Mouse (Mus musculus) thymus, postnatal 14 days (tissue): ENCODE results near the gene Zfp652.
"Not testable (repeated sequence)": the region's sequence is repeated elsewhere in the genome, so short reads cannot be mapped to it uniquely, and the experiment has no call there.

Experiments
- DNase-seq: peaks from one replicate; pipeline ENCODE4 v3.0.0; 2021

Zfp652 gene

DNA sequence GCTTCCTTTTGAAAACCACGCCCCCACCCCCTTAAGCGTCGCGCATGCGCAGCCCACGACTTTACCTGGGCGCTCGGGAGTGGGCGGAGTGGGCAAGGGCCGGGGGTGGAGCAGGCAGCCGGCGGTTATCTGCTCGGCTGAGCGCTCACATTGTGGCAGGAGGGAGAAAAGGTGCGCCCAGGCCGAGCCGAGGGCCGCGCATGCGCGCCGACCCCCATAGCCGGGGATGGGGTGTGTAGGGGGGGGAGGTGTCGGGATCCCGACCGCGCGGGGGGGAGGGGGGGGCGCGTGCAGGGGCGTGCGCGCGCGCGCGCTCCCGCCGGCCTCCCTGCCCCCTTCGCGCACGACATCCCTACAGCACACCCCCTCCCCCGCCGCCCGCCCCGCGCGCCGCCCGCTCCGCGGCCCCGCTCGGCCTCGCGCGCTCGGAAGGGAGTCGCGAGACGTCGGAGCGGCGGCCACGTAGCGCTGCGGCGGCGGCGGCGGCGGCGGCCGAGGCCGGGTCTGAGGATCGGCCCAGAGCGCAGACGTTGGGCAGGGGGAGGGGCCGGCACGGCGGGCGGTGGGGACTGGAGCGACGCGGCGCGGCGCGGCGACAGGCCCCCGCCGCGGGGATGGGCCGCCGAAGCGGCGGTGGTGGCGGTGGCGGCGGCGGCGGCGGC is at the start of gene Zfp652:
Zfp652 (plus strand) TSS at position 111 of the 662 bp plus-strand sequence.
- DNase-seq: peak; percentile 97

- peak; percentile 91 for DNase-seq
These were observed 45.8 kb upstream of the Zfp652 start, which contains the start of gene Phb for GRCm38 (mm10) chr11:95666529-95667149. TSS of gene Phb (plus strand) at chr11:95666957.

- peak; percentile 65 for DNase-seq
These were observed 45.3 kb upstream of the Zfp652 start for GRCm38 (mm10) chr11:95667177-95667576.

DNA sequence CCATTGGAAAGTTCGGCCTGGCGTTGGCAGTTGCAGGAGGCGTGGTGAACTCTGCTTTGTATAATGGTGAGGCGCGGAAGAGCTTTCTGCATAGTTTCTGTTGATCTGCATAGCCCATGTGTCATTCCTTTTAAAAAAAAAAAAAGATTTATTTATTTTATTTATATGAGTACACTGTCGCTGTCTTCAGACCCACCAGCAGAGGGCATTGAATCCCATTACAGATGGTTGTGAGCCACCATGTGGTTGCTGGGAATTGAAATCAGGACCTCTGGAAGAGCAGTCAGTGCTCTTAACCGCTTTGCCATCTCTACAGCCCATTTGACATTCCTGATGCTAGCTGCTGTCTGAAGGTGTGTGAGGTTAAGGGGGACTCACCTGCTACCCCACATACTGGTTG is 44.4 kb upstream of the Zfp652 start:
- DNase-seq: not testable (repeated sequence)

DNA sequence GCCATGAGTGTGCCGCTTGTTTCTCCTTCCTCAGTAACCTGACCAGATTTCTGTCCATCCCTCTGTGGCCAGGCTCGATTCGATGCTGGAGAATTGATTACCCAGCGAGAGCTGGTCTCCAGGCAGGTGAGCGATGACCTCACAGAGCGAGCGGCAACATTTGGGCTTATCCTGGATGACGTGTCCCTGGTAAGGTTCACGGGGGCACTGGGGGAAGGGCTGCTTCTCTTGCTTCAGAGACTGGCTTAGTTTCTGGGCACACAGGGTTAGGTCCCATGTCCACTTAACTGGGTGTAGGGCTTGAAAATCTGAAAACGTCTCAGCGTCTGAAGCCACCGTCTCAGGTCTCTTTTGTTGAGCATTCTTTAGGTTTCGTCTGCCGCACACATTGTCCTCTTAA is 37.0 kb upstream of the Zfp652 start:
- DNase-seq: no peak

GRCm38 (mm10) chr11:95676307-95676706 is 36.2 kb upstream of the Zfp652 start:
- peak; percentile 87 for DNase-seq

DNA sequence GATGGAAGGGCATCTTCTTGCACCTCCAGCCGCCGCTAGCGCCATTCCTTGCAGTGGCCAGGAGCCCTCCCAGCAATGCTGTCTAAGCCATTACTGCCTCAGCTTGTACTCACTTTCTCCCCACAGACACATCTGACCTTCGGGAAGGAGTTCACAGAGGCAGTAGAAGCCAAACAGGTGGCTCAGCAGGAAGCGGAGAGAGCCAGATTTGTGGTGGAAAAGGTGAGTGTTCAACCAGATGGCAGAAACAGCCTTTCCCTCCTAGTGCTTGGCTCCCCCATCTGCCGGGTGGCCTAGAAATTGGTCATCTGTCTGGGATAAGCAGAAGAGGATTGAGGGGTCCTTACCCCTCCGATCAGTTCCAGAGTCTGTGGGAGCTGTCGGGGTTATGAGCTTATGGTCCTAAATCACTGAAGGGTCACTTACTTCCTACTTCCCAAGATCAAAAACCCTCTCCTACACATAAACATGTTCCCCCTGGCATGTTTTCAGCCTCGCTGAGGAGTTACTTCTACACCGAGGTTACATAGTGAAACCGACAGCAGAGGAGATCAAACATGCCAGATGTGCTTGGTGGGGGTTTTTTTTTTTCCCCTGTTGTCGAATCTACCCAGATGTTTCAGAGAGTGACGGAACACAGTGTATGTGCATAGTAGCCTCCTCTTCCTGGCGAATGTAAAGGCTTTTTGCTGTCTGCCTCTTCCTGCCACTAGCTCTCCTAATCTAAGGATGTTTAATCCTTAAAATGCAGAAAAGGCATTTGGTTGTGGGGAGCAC is 34.4 kb upstream of the Zfp652 start:
- DNase-seq: no peak

DNA sequence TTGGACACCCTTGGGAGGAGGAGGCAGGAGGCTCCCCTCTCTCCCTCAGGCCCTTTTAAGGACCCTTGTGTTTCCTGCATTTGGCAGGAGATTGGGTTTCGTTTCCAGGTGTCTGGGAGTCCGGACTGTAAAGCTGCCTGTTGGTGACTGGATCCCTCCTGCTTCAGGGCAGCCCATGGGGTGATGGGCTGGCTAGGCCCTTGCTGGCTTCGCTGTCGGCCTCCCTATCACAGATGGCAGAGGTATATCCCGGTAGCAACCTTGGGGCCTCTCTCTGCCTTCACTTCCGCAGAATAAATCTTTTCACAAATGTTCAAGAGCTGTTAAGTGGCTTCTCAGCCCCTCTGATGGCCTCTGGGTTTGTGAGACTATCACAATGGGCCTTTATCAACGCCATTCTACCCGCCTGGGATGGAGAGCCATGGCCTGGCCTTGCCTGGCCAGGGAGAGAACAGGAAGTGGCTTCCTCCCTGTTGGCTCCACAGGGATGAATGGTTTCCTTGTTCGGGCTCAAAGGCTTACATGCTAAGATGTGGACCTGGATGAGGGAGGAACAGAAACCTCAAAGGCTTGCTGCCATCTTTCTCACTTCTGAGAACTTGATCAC is 30.4 kb upstream of the Zfp652 start:
- DNase-seq: no peak

DNA sequence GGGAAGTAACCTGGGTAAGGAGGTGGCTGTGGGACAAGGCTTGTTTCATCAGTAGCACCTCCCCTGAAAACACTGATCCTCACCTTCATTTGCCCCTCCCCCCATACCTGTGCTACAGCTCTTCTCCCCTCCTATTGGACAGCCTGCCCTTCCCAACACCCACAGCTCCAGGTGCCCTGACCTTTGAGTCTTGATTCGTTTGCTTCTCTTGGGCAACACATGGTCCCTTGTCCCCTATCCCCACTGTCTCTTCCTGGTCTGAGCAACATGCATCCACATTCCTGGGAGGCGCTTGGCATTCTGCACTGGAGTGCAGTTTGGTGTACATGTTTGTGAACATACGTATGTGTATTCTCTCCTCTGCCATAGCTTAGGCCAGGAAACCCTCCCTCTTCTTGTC is 29.5 kb upstream of the Zfp652 start:
- no peak for DNase-seq

DNA sequence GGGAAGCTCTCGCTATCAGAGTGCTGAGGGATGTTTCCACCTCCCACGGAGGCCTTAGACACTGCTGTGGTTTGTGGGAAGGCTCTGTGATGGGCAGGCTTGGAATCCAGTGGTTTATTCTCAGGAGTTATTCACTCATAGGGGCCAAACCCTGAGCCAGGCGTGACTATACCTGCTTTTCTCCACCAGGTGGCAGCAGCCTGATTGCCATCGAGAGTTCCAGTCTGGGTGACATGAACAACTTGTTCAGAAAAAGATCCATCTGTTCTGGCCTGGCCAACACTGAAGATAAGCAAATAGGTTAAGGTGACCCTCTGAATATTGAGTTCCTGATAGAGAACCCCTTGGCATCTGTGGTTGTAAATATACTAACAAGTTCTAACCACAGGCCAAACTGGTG is 26.4 kb upstream of the Zfp652 start:
- peak; percentile 73 for DNase-seq

DNA sequence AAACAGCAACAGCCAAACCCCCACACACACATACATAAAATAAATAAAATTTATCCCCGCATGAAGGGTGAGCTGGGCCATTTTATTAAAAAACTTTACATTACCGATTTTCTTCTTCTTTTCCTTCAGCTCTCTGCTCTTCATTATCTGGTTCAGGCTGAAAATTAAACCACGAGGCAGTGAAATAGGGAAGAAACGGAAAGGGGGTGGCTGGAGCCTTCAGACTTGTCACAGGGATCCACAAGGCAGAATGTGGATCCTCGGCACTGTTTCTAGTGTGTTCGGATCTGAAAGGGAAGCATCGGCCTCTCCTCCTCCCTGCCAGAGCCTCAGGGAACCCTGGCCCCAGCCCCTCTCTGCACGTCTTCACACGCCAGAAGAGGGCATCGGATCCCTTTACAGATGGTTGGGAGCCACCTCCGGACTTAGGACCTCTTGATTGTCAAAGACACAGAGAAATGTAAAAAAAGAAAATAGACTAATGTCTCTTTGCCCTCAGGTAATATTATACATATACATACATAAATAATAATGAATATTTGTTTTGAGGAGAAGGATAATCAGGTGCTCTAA is 25.3 kb upstream of the Zfp652 start:
- DNase-seq: no peak

DNA sequence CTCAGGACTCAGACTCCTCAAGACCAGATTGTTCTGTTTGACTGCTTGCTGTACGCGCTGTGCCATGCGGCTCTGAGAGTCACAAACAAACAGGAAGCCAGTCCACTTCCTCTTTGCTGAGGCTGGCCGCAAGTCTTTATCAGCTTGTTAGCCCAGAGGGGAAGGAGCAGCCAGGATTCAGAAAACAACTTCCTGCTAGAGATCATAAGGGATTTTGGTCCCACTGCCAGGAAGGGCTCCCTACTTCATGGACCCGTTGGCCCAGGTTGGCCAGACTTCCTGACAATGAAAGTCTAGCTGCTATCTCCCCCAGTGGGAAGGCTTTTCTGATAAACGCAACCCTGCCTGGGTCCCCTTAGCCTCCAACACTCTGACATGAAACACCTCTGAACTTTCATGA is 24.0 kb upstream of the Zfp652 start:
- DNase-seq: peak; percentile 17

- DNase-seq: peak; percentile 24
These were observed 23.5 kb upstream of the Zfp652 start for GRCm38 (mm10) chr11:95688981-95689380.

GRCm38 (mm10) chr11:95689544-95689943 is 22.9 kb upstream of the Zfp652 start:
- no peak for DNase-seq

DNA sequence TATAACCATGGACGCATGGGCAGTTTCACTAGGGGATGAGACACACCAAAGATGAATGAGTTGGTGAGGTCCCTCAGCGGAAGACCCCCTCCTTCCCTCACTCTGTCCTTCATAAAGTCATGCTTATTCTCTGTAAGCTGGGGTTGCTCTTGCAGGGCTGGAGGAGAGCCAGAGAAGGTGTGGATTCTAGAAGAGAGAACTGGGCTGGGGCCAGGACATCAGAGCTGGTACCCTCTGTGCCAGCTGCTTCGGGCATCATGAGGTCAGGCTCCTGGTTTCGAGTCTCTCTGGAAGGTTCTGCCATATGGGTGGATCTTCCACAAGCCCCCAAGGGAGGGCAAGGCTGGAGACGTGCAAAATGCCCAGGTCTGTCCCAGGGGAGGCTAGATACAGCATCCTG is 13.9 kb upstream of the Zfp652 start:
- DNase-seq: no peak

DNA sequence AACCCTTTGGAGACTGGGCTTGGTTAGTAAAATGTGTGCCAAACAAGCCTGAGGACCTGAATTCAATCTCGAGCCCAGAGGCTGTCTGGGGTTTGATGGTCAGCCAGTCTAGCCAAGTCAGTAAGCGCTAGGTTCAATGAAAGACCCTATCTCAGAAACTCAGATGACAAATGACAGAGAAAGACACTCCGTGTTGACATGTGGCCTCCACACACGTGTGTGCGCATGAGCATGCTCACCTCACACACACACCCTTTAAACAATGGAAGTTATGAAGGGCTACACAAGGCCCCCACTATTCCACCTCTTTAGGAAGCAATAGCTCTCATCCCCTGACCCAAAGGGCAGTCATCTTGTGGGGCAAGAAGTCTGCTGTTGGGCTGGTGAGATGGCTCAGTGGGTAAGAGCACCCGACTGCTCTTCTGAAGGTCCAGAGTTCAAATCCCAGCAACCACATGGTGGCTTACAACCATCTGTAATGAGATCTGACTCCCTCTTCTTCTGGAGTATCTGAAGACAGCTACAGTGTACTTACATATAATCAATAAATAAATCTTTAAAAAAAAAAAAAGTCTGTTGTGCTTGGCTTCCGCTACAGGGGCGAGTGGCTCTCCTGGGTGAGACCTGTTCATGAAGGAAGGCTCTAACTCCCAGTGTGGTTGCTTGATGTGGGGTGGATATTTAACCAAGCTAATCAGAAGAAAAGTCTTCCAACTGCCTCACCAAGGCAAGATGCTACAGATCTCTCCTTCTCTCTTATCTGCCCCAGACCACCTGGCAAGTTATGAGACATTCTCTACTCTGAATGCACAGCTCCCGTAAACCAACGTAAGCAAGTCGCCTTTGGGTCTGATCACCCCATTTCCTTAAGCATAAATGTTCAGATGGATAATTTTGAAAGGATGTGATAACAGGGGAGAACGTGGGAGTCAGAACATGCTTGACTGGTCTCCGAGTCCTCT is 11.4 kb upstream of the Zfp652 start:
- DNase-seq: no peak

DNA sequence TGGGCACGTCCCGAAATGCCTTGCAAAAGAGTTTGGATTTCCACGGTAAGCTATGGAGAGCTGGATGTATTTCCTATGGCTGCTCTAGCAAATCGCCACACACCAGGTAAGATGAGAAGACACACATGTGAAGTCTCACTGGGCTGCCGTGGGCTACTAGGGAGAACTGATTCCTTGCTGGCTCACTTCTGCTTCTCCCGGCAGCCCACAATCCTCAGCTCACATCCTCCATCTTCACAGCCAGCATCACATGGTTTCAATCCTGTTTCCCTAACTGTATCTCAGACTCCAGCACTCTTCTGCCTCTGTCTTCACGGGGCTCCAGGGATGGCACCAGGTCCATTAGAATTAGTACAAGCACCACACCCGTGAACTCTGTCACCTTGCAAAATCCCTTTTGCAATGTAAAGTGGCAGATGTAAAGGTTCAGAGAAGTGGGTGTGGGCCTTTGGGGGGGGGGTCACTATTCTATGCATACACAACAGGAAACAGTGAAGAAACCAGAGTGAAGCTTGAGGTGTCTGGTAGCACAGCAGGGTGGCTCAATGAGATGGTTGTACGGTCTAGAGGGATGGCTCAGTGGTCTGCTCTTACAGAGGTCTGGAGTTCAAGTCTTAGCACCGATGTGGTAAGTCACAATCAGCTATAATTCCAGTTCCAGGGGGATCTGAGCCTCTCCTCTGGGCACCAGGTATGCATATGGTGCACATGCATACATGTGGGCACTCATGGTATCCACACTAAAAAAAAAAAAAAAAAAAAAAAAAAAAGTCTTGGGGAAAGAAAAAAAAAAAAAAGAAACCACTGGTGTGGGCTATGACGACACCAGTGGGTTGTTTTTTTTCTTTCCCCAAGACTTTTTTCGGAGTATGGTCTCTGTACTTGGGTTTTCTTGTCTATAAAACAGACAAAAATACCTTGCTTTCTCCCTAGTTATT is 8.2 kb upstream of the Zfp652 start:
- DNase-seq: no peak

- no peak for DNase-seq
These were observed 7.5 kb upstream of the Zfp652 start for GRCm38 (mm10) chr11:95704970-95705330.

- no peak for DNase-seq
These were observed 2.9 kb upstream of the Zfp652 start for GRCm38 (mm10) chr11:95709534-95710040.

DNA sequence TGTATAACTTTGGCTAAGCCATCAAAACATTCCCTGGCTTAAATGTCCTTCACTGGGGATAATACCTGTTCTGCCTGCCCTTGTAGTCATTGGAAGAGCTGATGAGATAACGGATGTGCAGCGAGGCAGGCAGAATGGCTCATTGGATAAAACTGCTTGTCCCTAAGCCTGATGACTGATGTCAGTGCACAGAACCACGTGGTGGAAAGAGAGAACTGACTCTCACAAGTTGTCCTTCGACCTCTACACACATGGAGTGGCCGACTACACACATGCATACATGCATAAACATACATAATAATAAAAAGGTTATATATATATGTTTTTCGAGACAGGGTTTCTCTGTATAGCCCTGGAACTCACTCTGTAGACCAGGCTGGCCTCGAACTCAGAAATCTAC is 2.0 kb upstream of the Zfp652 start:
- DNase-seq: no peak
